Mouse (Mus musculus) embryonic facial prominence, embryonic 15.5 days (tissue): ENCODE data around the gene Ano6. TPM values are rescaled to one million over a fixed set of nuclear protein-coding genes. Genes with fewer than 3 reads are reported as not detected.

Experiments
- ATAC-seq: fragments of 200-750 bp; cut with Nextera tagmentation; 2 replicates; pipeline ENCODE4 v1.8.0; 2017; ENCODE audit warnings: low read depth, moderate TSS enrichment; ENCODE audit not compliant: insufficient number of reproducible peaks, low FRiP score, low TSS enrichment
- H3K27ac ChIP-seq: fragments of 300-500 bp; sonication (generic); replicated peaks from 2 replicates; pipeline ENCODE4 v1.5.1; 2015; ENCODE audit warnings: mild to moderate bottlenecking, inconsistent platforms
- H3K27me3 ChIP-seq: fragments of 300-500 bp; sonication (generic); 2 replicates; pipeline ENCODE4 v1.6.1; 2015; ENCODE audit warnings: inconsistent platforms
- H3K36me3 ChIP-seq: fragments of 300-500 bp; sonication (generic); 2 replicates; pipeline ENCODE4 v1.6.1; 2015; ENCODE audit warnings: mild to moderate bottlenecking, inconsistent platforms
- H3K4me1 ChIP-seq: fragments of 300-500 bp; sonication (generic); 2 replicates; pipeline ENCODE4 v1.6.1; 2015; ENCODE audit warnings: inconsistent platforms
- H3K4me2 ChIP-seq: fragments of 300-500 bp; sonication (generic); replicated peaks from 2 replicates; pipeline ENCODE4 v1.6.1; 2015; ENCODE audit warnings: mild to moderate bottlenecking, inconsistent platforms
- H3K4me3 ChIP-seq: fragments of 300-500 bp; sonication (generic); replicated peaks from 2 replicates; pipeline ENCODE4 v1.5.1; 2015; ENCODE audit warnings: mild to moderate bottlenecking, inconsistent platforms
- H3K9ac ChIP-seq: fragments of 300-500 bp; sonication (generic); 2 replicates; pipeline ENCODE4 v1.6.1; 2015; ENCODE audit warnings: inconsistent platforms
- H3K9me3 ChIP-seq: fragments of 300-500 bp; sonication (generic); replicated peaks from 2 replicates; pipeline ENCODE4 v1.6.1; 2016; ENCODE audit warnings: inconsistent platforms
- WGBS: fragments of 180-500 bp; shearing (Covaris S2); methylation state at CpG from one replicate; pipeline ENCODE4 v1.1.7; 2015; 5-methylcytosine and 5-hydroxymethylcytosine counted together
- polyA plus RNA-seq: library from polyadenylated mRNA; unstranded; fragments of >200 nt; fragmentation: Nextera tagmentation; extraction: Ambion mirVana; gene quantifications from 2 replicates; pipeline ENCODE4 v1.2.1, GENCODE M21; 2015

Ano6 gene
- polyA plus RNA-seq = 50.3 and 51.5 TPM in 2 replicates

DNA sequence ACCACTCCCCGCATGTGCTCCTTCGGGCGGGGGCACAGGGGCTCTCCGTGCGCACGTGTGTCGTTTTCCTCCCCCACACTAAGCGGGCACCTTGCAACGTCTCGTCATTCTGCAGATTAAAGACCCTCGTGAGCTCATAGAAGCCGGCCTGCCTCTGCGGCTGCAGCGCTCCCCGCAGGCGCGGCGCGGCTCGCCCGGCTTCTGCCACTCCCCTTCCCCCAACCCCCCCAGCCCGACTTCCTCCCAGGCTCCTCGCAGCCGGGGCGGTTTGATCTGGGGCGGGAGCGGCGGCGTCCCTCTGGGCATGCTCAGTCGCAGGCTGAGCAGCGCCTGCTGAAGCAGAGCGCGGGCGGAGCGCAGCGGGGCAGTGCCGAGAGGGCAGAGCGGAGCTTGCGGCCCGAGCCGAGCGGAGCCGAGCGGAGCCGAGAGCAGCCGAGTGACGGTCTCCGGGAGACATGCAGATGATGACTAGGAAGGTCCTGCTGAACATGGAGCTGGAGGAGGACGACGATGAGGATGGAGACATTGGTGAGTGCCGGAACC, at the start of gene Ano6:
Gene Ano6, plus strand, starts transcription at position 315 of the 543 bp plus-strand sequence.
- H3K4me1 ChIP-seq = peaks cover 28% of the 10 kb centered on the region
- peak; percentile 96 for ATAC-seq
- H3K9ac ChIP-seq = peak within 1 kb of the TSS; percentile 78
- WGBS = under 1% methylated on average over 51 of the region's 51 CpGs
- H3K9me3 ChIP-seq = no peaks in the 10 kb centered on the region
- no peaks in the 10 kb centered on the region for H3K27me3 ChIP-seq
- peak within 1 kb of the TSS; percentile 68 for H3K4me2 ChIP-seq
- H3K36me3 ChIP-seq = no peaks in the 10 kb centered on the region
- peak within 1 kb of the TSS; percentile 90 for H3K27ac ChIP-seq
- peak within 1 kb of the TSS; percentile 74 for H3K4me3 ChIP-seq

DNA sequence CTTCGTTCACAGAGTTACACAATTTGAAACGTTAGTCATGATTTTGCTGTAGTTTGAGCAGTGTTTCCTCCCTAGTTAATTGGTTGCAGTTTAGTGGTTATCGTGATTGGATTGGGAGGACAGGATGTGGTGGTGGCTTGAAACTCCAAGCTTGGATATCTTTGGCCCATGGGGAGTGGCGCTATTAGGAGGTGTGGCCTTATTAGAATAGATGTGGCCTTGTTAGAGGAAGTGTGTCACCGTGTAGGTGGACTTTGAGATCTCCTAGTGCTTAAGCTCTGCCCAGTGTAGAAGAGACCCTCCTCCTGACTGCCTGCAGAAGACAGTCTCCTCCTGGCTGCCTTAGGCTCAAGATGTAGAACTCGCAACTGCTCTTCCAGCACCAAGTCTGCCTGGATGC, 47.7 kb upstream of the Ano6 start:
- no peak for ATAC-seq
- H3K4me2 ChIP-seq = no peak overlapping the region
- H3K27me3 ChIP-seq = no peaks in the 10 kb centered on the region
- H3K9ac ChIP-seq = no peak overlapping the region
- H3K9me3 ChIP-seq = no peaks in the 10 kb centered on the region
- no peaks in the 10 kb centered on the region for H3K36me3 ChIP-seq
- 80% methylated on average over 6 of the region's 6 CpGs for WGBS
- H3K4me1 ChIP-seq = no peaks in the 10 kb centered on the region
- H3K4me3 ChIP-seq = no peak overlapping the region
- no peak overlapping the region for H3K27ac ChIP-seq

DNA sequence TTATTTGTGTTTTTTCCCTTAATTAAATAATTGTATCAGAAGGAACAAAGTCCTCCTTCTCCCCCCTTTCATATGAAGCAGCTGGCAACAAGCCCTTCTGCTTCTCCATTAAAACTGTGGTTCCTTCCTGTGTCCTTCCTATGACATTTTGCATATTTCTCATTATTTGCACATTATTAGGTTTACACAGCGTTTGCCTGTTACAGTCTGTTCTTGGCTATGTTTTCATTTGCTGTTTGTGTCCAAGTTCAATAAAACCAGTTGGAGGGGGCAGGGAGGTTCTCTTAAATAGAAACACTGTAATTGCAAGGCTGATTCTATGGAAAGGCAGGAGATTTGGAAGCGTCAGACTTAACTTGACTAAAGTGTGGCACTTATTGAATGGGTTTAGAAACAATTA, 46.8 kb upstream of the Ano6 start:
- ATAC-seq = no peak
- Histone ChIP-seq H3K9me3 (no peaks in the 10 kb centered on the region), H3K4me3 (no peak overlapping the region), H3K4me1 (no peaks in the 10 kb centered on the region), H3K36me3 (no peaks in the 10 kb centered on the region), H3K27ac (no peak overlapping the region), H3K27me3 (no peaks in the 10 kb centered on the region), H3K9ac (no peak overlapping the region), H3K4me2 (no peak overlapping the region)
- WGBS = 64% methylated on average over 2 of the region's 2 CpGs

DNA sequence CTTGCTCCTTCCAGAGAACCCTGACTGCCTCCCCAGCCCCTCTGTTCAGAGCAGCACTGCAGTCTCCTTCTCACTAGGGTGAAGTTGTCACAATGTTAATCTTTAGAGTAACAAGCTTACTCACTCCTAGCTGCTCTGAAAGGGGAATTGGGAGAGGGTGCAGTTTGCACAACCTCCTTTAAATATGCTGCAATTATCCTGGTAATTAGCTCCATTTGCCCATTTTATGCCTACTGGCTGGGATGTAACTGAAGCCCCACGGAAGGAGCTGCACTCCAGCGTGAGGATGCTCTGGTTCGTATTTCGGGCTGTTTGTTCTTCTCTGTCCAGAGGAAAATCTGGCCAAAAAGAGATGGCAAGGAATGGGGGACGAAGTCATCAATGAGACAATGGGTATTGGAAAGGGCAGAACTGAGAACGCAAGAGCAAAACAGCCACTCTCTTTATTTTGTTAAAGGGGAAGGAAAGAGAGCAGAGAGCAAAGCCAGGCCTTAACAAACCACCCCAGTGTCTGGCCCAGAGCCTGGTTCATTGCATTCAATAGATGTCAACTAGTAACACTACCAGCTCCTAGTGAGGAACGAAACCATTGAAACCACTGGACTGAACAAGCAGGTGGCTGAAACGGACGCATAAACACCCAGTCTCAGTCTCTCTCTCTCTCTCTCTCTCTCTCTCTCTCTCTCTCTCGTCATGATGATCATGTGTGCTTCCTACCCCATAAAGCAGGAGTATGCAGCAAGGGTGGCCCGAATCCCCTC, 45.1 kb upstream of the Ano6 start:
- 55% methylated on average over 11 of the region's 11 CpGs for WGBS

DNA sequence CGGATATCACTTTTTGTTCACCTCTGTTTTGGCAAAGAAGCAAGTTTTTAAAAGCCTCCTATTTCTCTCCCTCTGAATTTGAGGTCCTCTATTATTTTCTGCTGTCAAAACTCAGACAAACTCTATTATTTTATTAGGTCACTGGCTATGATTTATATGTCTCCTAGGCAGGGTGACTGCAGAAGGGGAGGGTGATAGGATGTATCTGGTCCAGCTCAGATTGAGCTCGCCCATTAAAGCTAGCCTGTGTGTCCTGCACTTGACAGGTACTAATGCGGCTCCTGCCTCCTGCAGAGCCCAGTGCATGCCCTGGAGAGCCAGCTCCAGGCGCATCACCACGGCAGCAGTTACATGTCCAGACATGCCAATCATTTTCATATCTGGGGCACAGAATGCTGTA, 44.1 kb upstream of the Ano6 start:
- Histone ChIP-seq H3K9me3 (no peaks in the 10 kb centered on the region), H3K9ac (no peak overlapping the region), H3K27ac (no peak overlapping the region), H3K4me3 (no peak overlapping the region), H3K36me3 (no peaks in the 10 kb centered on the region), H3K27me3 (no peaks in the 10 kb centered on the region), H3K4me1 (no peaks in the 10 kb centered on the region), H3K4me2 (no peak overlapping the region)
- 64% methylated on average over 5 of the region's 5 CpGs for WGBS
- no peak for ATAC-seq

More for the DNA sequence above, 45.1 kb upstream of the Ano6 start:
- Histone ChIP-seq H3K9ac (no peak overlapping the region), H3K4me3 (no peak overlapping the region), H3K9me3 (no peaks in the 10 kb centered on the region), H3K4me2 (no peak overlapping the region), H3K27ac (no peak overlapping the region), H3K27me3 (no peaks in the 10 kb centered on the region), H3K36me3 (no peaks in the 10 kb centered on the region), H3K4me1 (no peaks in the 10 kb centered on the region)
- ATAC-seq = no peak

DNA sequence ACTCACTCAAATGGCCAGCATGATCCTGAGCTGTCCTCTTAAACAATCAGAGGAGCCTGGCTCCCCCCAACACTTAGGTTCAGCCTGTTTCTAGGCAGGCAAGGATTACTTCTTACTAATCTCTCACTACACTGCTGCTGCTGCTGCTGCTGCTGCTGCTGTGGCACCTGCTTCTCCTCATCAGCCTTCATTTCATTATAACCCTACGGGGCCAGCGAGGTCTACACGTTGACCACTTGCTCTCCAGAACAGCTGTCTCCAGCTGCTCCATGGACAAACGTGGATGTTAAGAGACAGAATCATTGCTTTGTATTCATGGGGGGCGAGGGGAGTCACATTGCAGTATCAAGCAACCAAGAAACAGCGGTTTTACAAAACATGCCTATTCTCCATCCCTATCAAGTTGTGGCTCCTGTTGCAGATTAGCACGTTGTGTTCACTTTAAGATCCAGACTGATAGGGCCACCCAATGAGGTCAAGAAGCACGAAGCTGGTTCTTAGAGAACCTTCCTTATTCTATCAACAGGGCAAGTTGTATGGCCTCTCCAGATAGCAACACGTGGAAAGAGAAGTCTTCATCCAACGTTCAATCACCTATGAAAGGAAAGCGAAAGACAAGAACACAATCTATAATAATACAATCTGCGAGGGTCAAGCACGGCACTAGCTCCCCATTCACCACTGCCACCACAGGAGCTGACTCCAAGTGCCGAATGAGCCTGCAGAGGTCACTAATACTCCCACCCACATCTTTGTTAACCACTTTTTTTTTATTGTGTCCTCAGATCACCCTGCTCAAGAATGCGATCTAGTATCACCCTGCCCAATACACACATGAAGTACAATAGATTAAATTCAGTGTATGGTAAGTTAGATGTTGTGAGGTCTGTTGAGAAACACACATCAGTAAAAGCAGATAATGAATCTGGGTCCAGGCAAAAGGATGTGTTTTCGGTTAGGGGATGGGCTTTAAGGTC, 43.4 kb upstream of the Ano6 start:
- Histone ChIP-seq H3K9ac (no peak overlapping the region), H3K4me1 (no peaks in the 10 kb centered on the region), H3K36me3 (no peaks in the 10 kb centered on the region), H3K9me3 (no peaks in the 10 kb centered on the region), H3K4me3 (no peak overlapping the region), H3K27me3 (no peaks in the 10 kb centered on the region), H3K27ac (no peak overlapping the region), H3K4me2 (no peak overlapping the region)
- no peak for ATAC-seq
- WGBS = 81% methylated on average over 16 of the region's 16 CpGs

DNA sequence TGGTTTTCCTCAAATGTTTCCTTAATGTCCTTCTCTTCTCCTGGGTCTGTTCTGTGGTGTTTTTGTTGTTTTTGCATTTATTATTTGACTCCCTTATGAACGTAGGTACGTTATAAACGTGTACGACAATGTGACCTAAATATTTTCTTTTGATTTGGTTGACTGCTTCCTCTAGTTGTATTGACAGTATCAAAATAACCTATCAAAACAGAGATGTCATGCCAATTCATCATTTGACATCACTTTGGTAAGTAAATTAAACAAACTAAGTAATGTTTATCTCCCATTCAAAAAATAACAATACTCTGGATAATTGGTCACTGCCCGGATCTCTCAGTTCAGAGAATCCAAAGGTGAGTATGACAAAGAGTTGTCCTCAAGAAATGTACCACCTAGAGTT, 41.4 kb upstream of the Ano6 start:
- no peak overlapping the region for H3K4me2 ChIP-seq
- 85% methylated on average over 5 of the region's 5 CpGs for WGBS
- H3K36me3 ChIP-seq = no peaks in the 10 kb centered on the region
- ATAC-seq = no peak
- no peak overlapping the region for H3K4me3 ChIP-seq
- H3K9me3 ChIP-seq = no peaks in the 10 kb centered on the region
- H3K27me3 ChIP-seq = no peaks in the 10 kb centered on the region
- no peak overlapping the region for H3K9ac ChIP-seq
- no peaks in the 10 kb centered on the region for H3K4me1 ChIP-seq
- H3K27ac ChIP-seq = no peak overlapping the region

DNA sequence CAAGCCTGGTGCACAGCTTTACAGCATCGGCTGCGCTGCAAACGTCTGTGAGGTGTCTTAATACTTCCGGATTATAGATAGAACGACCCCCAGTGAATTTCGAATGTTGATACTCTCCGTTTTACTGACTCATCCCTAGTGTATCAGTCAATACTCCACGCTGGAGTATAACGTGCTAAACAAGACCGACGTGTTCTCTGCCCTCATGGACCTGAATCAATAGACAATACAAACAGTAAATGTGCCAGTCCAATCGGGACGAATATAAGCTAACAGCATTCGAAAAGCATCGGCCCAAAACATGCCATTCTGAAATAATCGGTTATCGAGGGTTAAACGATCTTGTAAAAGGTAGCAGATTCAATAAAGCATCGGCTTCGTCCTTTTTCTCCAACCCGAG, 40.6 kb upstream of the Ano6 start:
- WGBS = 84% methylated on average over 21 of the region's 21 CpGs
- Histone ChIP-seq H3K36me3 (no peaks in the 10 kb centered on the region), H3K9ac (no peak overlapping the region), H3K27me3 (no peaks in the 10 kb centered on the region), H3K27ac (no peak overlapping the region), H3K4me2 (no peak overlapping the region), H3K9me3 (no peaks in the 10 kb centered on the region), H3K4me1 (no peaks in the 10 kb centered on the region), H3K4me3 (no peak overlapping the region)
- no peak for ATAC-seq

DNA sequence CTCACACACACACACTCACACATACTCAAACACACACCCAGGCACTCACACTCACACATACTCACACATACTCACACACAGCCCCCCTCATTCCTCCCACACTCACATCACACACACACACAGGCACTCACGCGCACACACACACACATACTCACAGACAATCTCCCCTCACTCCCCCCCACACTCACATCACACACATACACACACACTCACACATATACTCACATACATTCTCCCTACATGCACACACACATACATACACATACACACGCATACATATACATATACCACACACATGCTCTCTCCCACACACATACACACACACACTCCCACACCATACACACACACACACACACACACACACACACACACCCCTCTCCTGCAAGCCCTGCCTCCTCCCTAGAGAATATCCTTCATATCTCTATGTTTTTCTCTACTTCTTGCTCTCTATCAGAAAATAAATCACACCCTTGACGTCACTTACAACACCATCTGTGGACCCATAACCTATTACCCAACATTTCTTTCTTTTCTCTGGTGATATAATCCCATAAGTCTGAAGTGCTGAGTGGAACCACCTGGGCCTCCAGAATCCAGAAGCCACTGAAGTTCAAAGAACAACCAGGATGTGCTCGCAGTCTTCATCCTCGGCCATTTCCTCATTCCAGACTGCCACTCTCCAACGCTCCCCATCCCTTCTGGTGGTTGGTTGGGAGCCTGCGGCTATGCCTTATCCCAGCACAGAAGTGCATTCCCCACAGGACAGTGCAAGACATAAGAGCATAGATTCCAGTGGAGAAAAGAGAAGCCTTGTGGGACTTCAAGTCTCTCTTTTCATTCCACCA, 38.6 kb upstream of the Ano6 start:
- ATAC-seq = no peak
- Histone ChIP-seq H3K9me3 (no peaks in the 10 kb centered on the region), H3K4me3 (no peak overlapping the region), H3K36me3 (no peaks in the 10 kb centered on the region), H3K27me3 (no peaks in the 10 kb centered on the region), H3K9ac (no peak overlapping the region), H3K27ac (no peak overlapping the region), H3K4me2 (no peak overlapping the region), H3K4me1 (peaks cover 4% of the 10 kb centered on the region; the same call in 1 of the 2 replicates)
- WGBS = 75% methylated on average over 8 of the region's 8 CpGs

DNA sequence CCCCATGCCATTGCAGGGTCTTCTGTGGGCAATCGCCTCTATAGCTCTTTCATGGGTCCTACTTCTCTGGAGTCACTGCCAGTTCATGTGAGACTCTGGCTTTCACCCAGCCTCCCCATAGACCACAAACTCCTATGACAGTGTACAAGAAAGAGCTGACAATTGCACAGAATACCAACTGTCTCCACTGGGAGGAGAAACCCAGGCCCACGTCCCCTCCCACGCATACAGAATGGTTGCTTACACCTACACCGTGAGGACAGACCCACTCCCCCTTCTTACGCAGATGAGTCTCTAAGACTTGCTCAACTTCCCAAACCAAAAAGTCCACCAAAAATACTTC, 38.0 kb upstream of the Ano6 start:
- Histone ChIP-seq H3K27ac (no peak overlapping the region), H3K9me3 (no peaks in the 10 kb centered on the region), H3K4me1 (peaks cover 8% of the 10 kb centered on the region; the same call in 1 of the 2 replicates), H3K36me3 (no peaks in the 10 kb centered on the region), H3K9ac (no peak overlapping the region), H3K27me3 (no peaks in the 10 kb centered on the region), H3K4me2 (no peak overlapping the region), H3K4me3 (no peak overlapping the region)
- WGBS = 86% methylated on average over 5 of the region's 5 CpGs
- ATAC-seq = no peak
